Mouse (Mus musculus) kidney, embryonic 14.5 days (tissue): ENCODE measurements around the gene Lrp1. TPM values are rescaled to one million over a fixed set of nuclear protein-coding genes. Genes with fewer than 3 reads are reported as not detected.

Experiments used
- ATAC-seq: fragments of 200-750 bp; cut with Nextera tagmentation; 2 replicates; pipeline ENCODE4 v1.8.0; 2017; ENCODE audit warnings: moderate number of reproducible peaks, mild to moderate bottlenecking, moderate TSS enrichment, moderate library complexity; ENCODE audit not compliant: low FRiP score, low TSS enrichment
- H3K27ac ChIP-seq: fragments of 300-500 bp; sonication (generic); 2 replicates; pipeline ENCODE4 v1.5.1; 2014; ENCODE audit warnings: low read depth, mild to moderate bottlenecking, low read length, moderate library complexity, mixed read lengths
- H3K27me3 ChIP-seq: fragments of 300-500 bp; sonication (generic); 2 replicates; pipeline ENCODE4 v1.6.1; 2014; ENCODE audit warnings: mild to moderate bottlenecking, low read length; ENCODE audit not compliant: control insufficient read depth, insufficient read depth
- H3K36me3 ChIP-seq: fragments of 300-500 bp; sonication (generic); 2 replicates; pipeline ENCODE4 v1.6.1; 2014; ENCODE audit warnings: low read length, mixed read lengths; ENCODE audit not compliant: control insufficient read depth, insufficient read depth
- H3K4me1 ChIP-seq: fragments of 300-500 bp; sonication (generic); 2 replicates; pipeline ENCODE4 v1.6.1; 2014; ENCODE audit warnings: low read length, mixed read lengths; ENCODE audit not compliant: control insufficient read depth, insufficient read depth
- H3K4me2 ChIP-seq: fragments of 300-500 bp; sonication (generic); replicated peaks from 2 replicates; pipeline ENCODE4 v1.6.1; 2014; ENCODE audit warnings: low read depth, mild to moderate bottlenecking, low read length
- H3K4me3 ChIP-seq: fragments of 300-500 bp; sonication (generic); 2 replicates; pipeline ENCODE4 v1.5.1; 2014; ENCODE audit warnings: mild to moderate bottlenecking, low read length
- H3K9ac ChIP-seq: fragments of 300-500 bp; sonication (generic); 2 replicates; pipeline ENCODE4 v1.6.1; 2014; ENCODE audit warnings: low read depth, mild to moderate bottlenecking, low read length, moderate library complexity
- H3K9me3 ChIP-seq: fragments of 300-500 bp; sonication (generic); 2 replicates; pipeline ENCODE4 v1.6.1; 2016; ENCODE audit warnings: low read length; ENCODE audit not compliant: control insufficient read depth
- WGBS: fragments of 180-500 bp; shearing (Covaris S2); extraction: QIAGEN DNeasy Blood & Tissue Kit; methylation state at CpG from one replicate; pipeline ENCODE4 v1.1.7; 2014; 5-methylcytosine and 5-hydroxymethylcytosine counted together
- polyA plus RNA-seq: library from polyadenylated mRNA; unstranded; fragments of >200 nt; fragmentation: Nextera tagmentation; extraction: Ambion mirVana; gene quantifications from 2 replicates; pipeline ENCODE4 v1.2.1, GENCODE M21; 2014

The Lrp1 gene
- polyA plus RNA-seq, 1 experiment from 2014 or later = 54.9 TPM

GRCm38 (mm10) chr10:127521611-127522080 is 99.3 kb downstream of the Lrp1 start:
- peak overlapping the region; percentile 62 for H3K9ac ChIP-seq
- H3K4me1 ChIP-seq = peaks cover 30% of the 10 kb centered on the region
- WGBS = 10% methylated on average over 12 of the region's 12 CpGs
- no peaks in the 10 kb centered on the region for H3K9me3 ChIP-seq
- H3K4me3 ChIP-seq = peak overlapping the region; percentile 55
- peaks cover 27% of the 10 kb centered on the region for H3K36me3 ChIP-seq
- H3K4me2 ChIP-seq = peak overlapping the region; percentile 87
- H3K27me3 ChIP-seq = peaks cover 35% of the 10 kb centered on the region
- ATAC-seq = 0 out of 2 replicates have a peak, but pooled peaks have one; percentile 1
- peak overlapping the region; percentile 13; the same call in 1 of the 2 replicates for H3K27ac ChIP-seq

GRCm38 (mm10) chr10:127520714-127521357 is 100.1 kb downstream of the Lrp1 start:
- peak overlapping the region; percentile 55; the same call in 1 of the 2 replicates for H3K4me3 ChIP-seq
- WGBS = 44% methylated on average over 20 of the region's 20 CpGs
- H3K9me3 ChIP-seq = no peaks in the 10 kb centered on the region
- ATAC-seq = 0 out of 2 replicates have a peak, but pooled peaks have one; percentile 10
- peak overlapping the region; percentile 87 for H3K4me2 ChIP-seq
- peak overlapping the region; percentile 62; the same call in 1 of the 2 replicates for H3K9ac ChIP-seq
- H3K27ac ChIP-seq = no peak overlapping the region
- H3K36me3 ChIP-seq = peaks cover 27% of the 10 kb centered on the region
- peaks cover 30% of the 10 kb centered on the region for H3K27me3 ChIP-seq
- H3K4me1 ChIP-seq = peaks cover 32% of the 10 kb centered on the region

- no peak for ATAC-seq
- peak overlapping the region; percentile 87; the same call in 1 of the 2 replicates for H3K4me2 ChIP-seq
- peaks cover 30% of the 10 kb centered on the region for H3K27me3 ChIP-seq
- H3K36me3 ChIP-seq = peaks cover 27% of the 10 kb centered on the region
- no peak overlapping the region for H3K9ac ChIP-seq
- 91% methylated on average over 37 of the region's 37 CpGs for WGBS
- H3K4me1 ChIP-seq = peaks cover 33% of the 10 kb centered on the region
- no peak overlapping the region for H3K27ac ChIP-seq
- no peaks in the 10 kb centered on the region for H3K9me3 ChIP-seq
- no peak overlapping the region for H3K4me3 ChIP-seq
These were observed 100.8 kb downstream of the Lrp1 start for GRCm38 (mm10) chr10:127519903-127520713.

- Histone ChIP-seq H3K9me3 (no peaks in the 10 kb centered on the region), H3K4me2 (no peak overlapping the region), H3K27ac (no peak overlapping the region), H3K9ac (no peak overlapping the region), H3K36me3 (peaks cover 27% of the 10 kb centered on the region), H3K4me1 (peaks cover 33% of the 10 kb centered on the region), H3K27me3 (peaks cover 30% of the 10 kb centered on the region), H3K4me3 (no peak overlapping the region)
- WGBS = 91% methylated on average over 24 of the region's 26 CpGs
- ATAC-seq = no peak
These were observed 101.8 kb downstream of the Lrp1 start for GRCm38 (mm10) chr10:127519041-127519701.

- H3K4me2 ChIP-seq = no peak overlapping the region
- no peak overlapping the region for H3K27ac ChIP-seq
- no peak for ATAC-seq
- H3K36me3 ChIP-seq = peaks cover 27% of the 10 kb centered on the region
- H3K9me3 ChIP-seq = no peaks in the 10 kb centered on the region
- H3K4me1 ChIP-seq = peaks cover 44% of the 10 kb centered on the region
- H3K27me3 ChIP-seq = peaks cover 36% of the 10 kb centered on the region
- 93% methylated on average over 22 of the region's 22 CpGs for WGBS
- no peak overlapping the region for H3K9ac ChIP-seq
- no peak overlapping the region for H3K4me3 ChIP-seq
These were observed 103.0 kb downstream of the Lrp1 start for GRCm38 (mm10) chr10:127517941-127518340.

GRCm38 (mm10) chr10:127516576-127517260 is 104.2 kb downstream of the Lrp1 start:
- Histone ChIP-seq H3K27ac (no peak overlapping the region; the same call in 1 of the 2 replicates), H3K27me3 (peaks cover 46% of the 10 kb centered on the region), H3K9ac (no peak overlapping the region; the same call in 1 of the 2 replicates), H3K4me2 (peak overlapping the region; percentile 37), H3K4me3 (peak overlapping the region; percentile 11), H3K4me1 (peaks cover 54% of the 10 kb centered on the region), H3K36me3 (peaks cover 27% of the 10 kb centered on the region), H3K9me3 (no peaks in the 10 kb centered on the region)
- 6% methylated on average over 28 of the region's 30 CpGs for WGBS
- peak; percentile 11; the same call in 1 of the 2 replicates for ATAC-seq

- no peak for ATAC-seq
- no peak overlapping the region; the same call in 1 of the 2 replicates for H3K27ac ChIP-seq
- H3K4me2 ChIP-seq = peak overlapping the region; percentile 37
- 14% methylated on average over 8 of the region's 8 CpGs for WGBS
- peaks cover 52% of the 10 kb centered on the region for H3K27me3 ChIP-seq
- no peak overlapping the region for H3K4me3 ChIP-seq
- peaks cover 27% of the 10 kb centered on the region for H3K36me3 ChIP-seq
- no peaks in the 10 kb centered on the region for H3K9me3 ChIP-seq
- H3K9ac ChIP-seq = no peak overlapping the region
- H3K4me1 ChIP-seq = peaks cover 50% of the 10 kb centered on the region
These were observed 104.9 kb downstream of the Lrp1 start for GRCm38 (mm10) chr10:127515983-127516459.

GRCm38 (mm10) chr10:127515271-127515982 is 105.5 kb downstream of the Lrp1 start:
- H3K27me3 ChIP-seq = peaks cover 58% of the 10 kb centered on the region
- H3K4me1 ChIP-seq = peaks cover 44% of the 10 kb centered on the region
- no peak overlapping the region for H3K9ac ChIP-seq
- 30% methylated on average over 9 of the region's 9 CpGs for WGBS
- no peak for ATAC-seq
- peak overlapping the region; percentile 37 for H3K4me2 ChIP-seq
- H3K4me3 ChIP-seq = no peak overlapping the region; the same call in 1 of the 2 replicates
- no peaks in the 10 kb centered on the region for H3K9me3 ChIP-seq
- no peak overlapping the region for H3K27ac ChIP-seq
- peaks cover 27% of the 10 kb centered on the region for H3K36me3 ChIP-seq
